Mouse (Mus musculus): Measurements from ENCODE around the gene Gins3.

- no peak for TF ChIP-seq USF1 (IDR thresholded peaks at IDR 0.05; ENCODE audit: low read depth)
- TF ChIP-seq MYOD1 (IDR thresholded peaks at IDR 0.05; ENCODE audit: control insufficient read depth, insufficient read length, low read depth) = no peak
- TF ChIP-seq CEBPB (IDR thresholded peaks at IDR 0.05; ENCODE audit: low read depth) = no peak
- TF ChIP-seq CTCF (IDR thresholded peaks at IDR 0.05; ENCODE audit: control insufficient read depth, insufficient read depth, insufficient read length) = no peak
- TF ChIP-seq MAX (IDR thresholded peaks at IDR 0.05) = no peak
- TF ChIP-seq MYOG (IDR thresholded peaks at IDR 0.05; ENCODE audit: control insufficient read depth, extremely low read depth, insufficient read length) = no peak
- no peak for TF ChIP-seq FOSL1 (IDR thresholded peaks at IDR 0.05; ENCODE audit: insufficient read depth, low read length, poor library complexity, severe bottlenecking)
These were observed 61.4 kb downstream of the Gins3 start for GRCm38 (mm10) chr8:95694631-95695030.

All from C2C12 (cell line).